Mouse (Mus musculus): ENCODE measurements around the gene Rnase11.

Gene Rnase11

DNA sequence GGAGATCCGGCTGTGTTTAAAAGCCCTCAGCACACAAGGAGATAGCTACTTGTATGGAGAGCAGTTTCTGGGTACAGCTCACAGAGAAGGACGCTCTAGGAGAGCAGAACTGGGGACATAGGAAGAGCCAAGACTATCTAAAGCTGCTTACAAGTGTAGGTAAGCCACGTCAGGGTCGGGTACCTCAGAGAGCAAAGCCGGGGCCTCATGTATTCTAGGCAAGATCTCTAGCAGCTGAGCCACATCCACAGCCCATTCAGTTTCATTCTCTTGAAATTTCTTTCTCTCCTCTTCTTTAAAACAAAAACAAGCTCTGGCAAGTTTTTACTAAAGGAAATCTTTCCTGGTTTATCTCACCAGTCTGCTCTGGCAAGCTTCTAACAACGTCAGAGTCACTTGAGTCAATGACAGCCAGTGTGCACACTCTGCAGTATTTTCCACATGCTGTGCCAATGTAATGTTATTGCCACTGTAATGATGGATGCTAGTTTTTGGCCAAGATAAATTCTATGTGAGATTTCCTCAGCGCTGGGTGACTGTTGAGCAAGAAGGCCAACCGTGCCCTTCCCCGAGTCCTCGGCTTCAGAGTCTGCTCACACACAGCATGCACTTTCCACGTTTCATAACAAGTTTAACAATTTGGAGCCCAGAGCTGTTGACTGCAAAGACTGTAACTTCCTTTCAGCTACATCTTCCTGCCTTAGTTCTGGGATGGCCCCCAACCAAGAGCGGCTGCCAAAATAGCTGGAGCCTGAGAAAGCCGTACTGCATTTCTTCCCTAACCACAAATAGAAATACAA is 41.8 kb downstream of the Rnase11 start:
- DNase-seq, result peak; percentile 69

DNA sequence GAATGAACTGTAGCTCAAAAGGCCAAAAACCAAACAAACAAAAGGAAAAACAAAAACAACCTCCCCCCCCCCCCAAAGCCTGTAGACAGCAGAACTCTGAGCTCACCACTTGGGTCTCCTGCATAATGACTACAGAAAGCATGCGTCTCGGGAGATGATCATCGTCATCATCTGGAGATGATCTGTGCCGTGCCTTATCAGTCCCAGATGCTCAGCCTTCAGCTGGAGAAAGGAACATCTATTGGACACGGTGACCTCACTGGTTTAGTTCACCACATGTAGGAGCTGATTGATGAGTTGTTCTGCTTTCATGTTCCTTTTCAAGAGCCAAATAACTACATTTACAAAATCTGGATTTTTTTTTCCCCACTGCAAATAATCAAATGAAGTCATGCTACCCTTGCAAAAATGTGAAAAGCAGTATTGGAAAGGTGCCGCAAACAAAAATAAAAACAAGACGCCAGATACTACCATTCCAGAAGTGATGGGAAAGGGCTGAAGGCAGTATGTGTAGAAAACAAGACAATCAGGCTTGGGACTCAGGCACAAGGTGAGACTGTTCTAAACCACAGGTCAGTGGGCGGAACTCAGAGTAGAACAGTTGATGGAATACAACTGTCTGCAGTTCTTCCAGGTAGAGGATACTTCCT is 42.7 kb downstream of the Rnase11 start, which contains the start of gene Rnase10:
Gene Rnase10, plus strand, starts transcription at position 600 of the 650 bp plus-strand sequence.
- DNase-seq, result no peak

Data from kidney, postnatal 10 days (tissue).